Mouse (Mus musculus): ENCODE data around the gene Bmp2k. TPM values are rescaled to one million over a fixed set of nuclear protein-coding genes. Genes with fewer than 3 reads are reported as not detected.
"Not testable (repeated sequence)": the region's sequence is repeated elsewhere in the genome, so short reads cannot be mapped to it uniquely, and the experiment has no call there.

Bmp2k gene
- polyA plus RNA-seq, 1 experiment from 2014 or later = 11.8 TPM

- 96% methylated on average over 5 of the region's 5 CpGs for WGBS
- Histone ChIP-seq H3K9ac (replicated peaks; ENCODE audit: low read length) (no peak overlapping the region), H3K4me1 (ENCODE audit: control insufficient read depth, insufficient read depth, low read length) (0 out of 2 replicates have a peak, but pooled peaks cover 10% of the 10 kb centered on the region), H3K4me2 (ENCODE audit: low read length) (no peak overlapping the region), H3K9me3 (ENCODE audit: control insufficient read depth, low read length) (no peaks in the 10 kb centered on the region), H3K27ac (replicated peaks; ENCODE audit: low read depth, low read length) (no peak overlapping the region), H3K27me3 (ENCODE audit: control insufficient read depth, insufficient read depth, low read length) (no peaks in the 10 kb centered on the region), H3K4me3 (replicated peaks; ENCODE audit: low read depth, low read length) (no peak overlapping the region), H3K36me3 (ENCODE audit: control insufficient read depth, insufficient read depth, low read length) (no peaks in the 10 kb centered on the region)
- DNase-seq (no peak), ATAC-seq (ENCODE audit: low FRiP score, low TSS enrichment) (no peak)
Measured at GRCm38 (mm10) chr5:97002336-97002735, 4.8 kb downstream of the Bmp2k start.

- Histone ChIP-seq H3K9ac (replicated peaks; ENCODE audit: low read length) (no peak overlapping the region), H3K4me3 (replicated peaks; ENCODE audit: low read depth, low read length) (no peak overlapping the region), H3K27me3 (ENCODE audit: control insufficient read depth, insufficient read depth, low read length) (no peaks in the 10 kb centered on the region), H3K9me3 (ENCODE audit: control insufficient read depth, low read length) (no peaks in the 10 kb centered on the region), H3K4me2 (ENCODE audit: low read length) (no peak overlapping the region), H3K27ac (replicated peaks; ENCODE audit: low read depth, low read length) (no peak overlapping the region), H3K36me3 (ENCODE audit: control insufficient read depth, insufficient read depth, low read length) (no peaks in the 10 kb centered on the region), H3K4me1 (ENCODE audit: control insufficient read depth, insufficient read depth, low read length) (0 out of 2 replicates have a peak, but pooled peaks cover 10% of the 10 kb centered on the region)
- ATAC-seq (ENCODE audit: low FRiP score, low TSS enrichment) = no peak
- DNase-seq = no peak
- WGBS = 89% methylated on average over 7 of the region's 7 CpGs
Measured at GRCm38 (mm10) chr5:97002937-97003336, 5.4 kb downstream of the Bmp2k start.

- H3K4me2 ChIP-seq (ENCODE audit: low read length) = no peak overlapping the region
- no peak overlapping the region for H3K4me3 ChIP-seq (replicated peaks; ENCODE audit: low read depth, low read length)
- ATAC-seq (ENCODE audit: low FRiP score, low TSS enrichment) (no peak), DNase-seq (no peak)
- no peaks in the 10 kb centered on the region for H3K9me3 ChIP-seq (ENCODE audit: control insufficient read depth, low read length)
- H3K27me3 ChIP-seq (ENCODE audit: control insufficient read depth, insufficient read depth, low read length) = no peaks in the 10 kb centered on the region
- H3K27ac ChIP-seq (replicated peaks; ENCODE audit: low read depth, low read length) = no peak overlapping the region
- 0 out of 2 replicates have a peak, but pooled peaks cover 5% of the 10 kb centered on the region for H3K4me1 ChIP-seq (ENCODE audit: control insufficient read depth, insufficient read depth, low read length)
- H3K9ac ChIP-seq (replicated peaks; ENCODE audit: low read length) = no peak overlapping the region
- WGBS = 84% methylated on average over 23 of the region's 23 CpGs
- H3K36me3 ChIP-seq (ENCODE audit: control insufficient read depth, insufficient read depth, low read length) = no peaks in the 10 kb centered on the region
Measured at GRCm38 (mm10) chr5:97004178-97005030, 6.9 kb downstream of the Bmp2k start.

DNA sequence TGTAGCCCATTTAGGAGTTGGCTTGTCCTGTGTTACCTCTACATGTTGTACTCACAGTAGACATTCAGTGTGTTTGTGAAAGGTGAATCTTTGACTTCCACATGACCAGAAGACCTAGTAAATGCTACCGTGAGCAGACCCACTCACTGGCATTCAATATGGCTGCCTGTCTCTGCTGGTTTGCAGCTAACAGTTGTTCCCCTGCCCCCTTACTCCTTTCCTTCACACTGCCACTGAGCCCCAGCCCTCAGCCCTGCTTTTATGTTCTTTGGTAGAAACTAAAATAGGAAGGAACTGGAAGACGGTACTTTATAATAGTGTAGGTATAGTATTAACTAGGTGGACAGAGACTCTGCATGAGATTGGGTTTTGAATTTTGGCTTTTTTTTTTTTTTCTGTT is 8.4 kb downstream of the Bmp2k start:
- Histone ChIP-seq H3K27ac (replicated peaks; ENCODE audit: low read depth, low read length) (no peak overlapping the region), H3K4me3 (replicated peaks; ENCODE audit: low read depth, low read length) (no peak overlapping the region), H3K27me3 (ENCODE audit: control insufficient read depth, insufficient read depth, low read length) (no peaks in the 10 kb centered on the region), H3K4me2 (ENCODE audit: low read length) (no peak overlapping the region), H3K9ac (replicated peaks; ENCODE audit: low read length) (no peak overlapping the region), H3K4me1 (ENCODE audit: control insufficient read depth, insufficient read depth, low read length) (no peaks in the 10 kb centered on the region), H3K9me3 (ENCODE audit: control insufficient read depth, low read length) (no peaks in the 10 kb centered on the region), H3K36me3 (ENCODE audit: control insufficient read depth, insufficient read depth, low read length) (no peaks in the 10 kb centered on the region)
- ATAC-seq (ENCODE audit: low FRiP score, low TSS enrichment) = no peak
- no peak for DNase-seq
- 98% methylated on average over 2 of the region's 2 CpGs for WGBS

DNA sequence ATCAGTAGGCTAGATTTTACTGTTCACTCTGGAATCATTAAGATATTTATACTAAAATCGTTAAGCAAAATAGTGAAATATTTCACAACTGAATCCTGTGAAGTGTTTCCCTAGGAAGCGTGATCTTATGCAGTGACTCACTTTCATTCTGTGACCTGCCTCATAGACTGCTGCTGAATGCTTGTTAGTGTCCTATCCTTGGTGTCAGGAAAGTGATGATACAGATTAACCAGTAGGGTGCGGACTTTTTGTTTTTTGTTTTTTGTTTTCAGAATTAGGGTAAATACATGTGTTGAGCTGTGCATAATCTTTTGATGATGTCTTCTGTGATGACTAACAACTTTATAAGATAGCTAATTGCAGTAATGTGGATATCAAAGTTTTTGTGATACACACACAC is 9.4 kb downstream of the Bmp2k start:
- WGBS = 97% methylated on average over 3 of the region's 3 CpGs
- H3K4me3 ChIP-seq (replicated peaks; ENCODE audit: low read depth, low read length) = no peak overlapping the region
- DNase-seq = no peak
- no peaks in the 10 kb centered on the region for H3K4me1 ChIP-seq (ENCODE audit: control insufficient read depth, insufficient read depth, low read length)
- no peaks in the 10 kb centered on the region for H3K9me3 ChIP-seq (ENCODE audit: control insufficient read depth, low read length)
- no peak for ATAC-seq (ENCODE audit: low FRiP score, low TSS enrichment)
- no peaks in the 10 kb centered on the region for H3K36me3 ChIP-seq (ENCODE audit: control insufficient read depth, insufficient read depth, low read length)
- H3K27ac ChIP-seq (replicated peaks; ENCODE audit: low read depth, low read length) = no peak overlapping the region
- H3K27me3 ChIP-seq (ENCODE audit: control insufficient read depth, insufficient read depth, low read length) = no peaks in the 10 kb centered on the region
- H3K9ac ChIP-seq (replicated peaks; ENCODE audit: low read length) = no peak overlapping the region
- no peak overlapping the region for H3K4me2 ChIP-seq (ENCODE audit: low read length)

GRCm38 (mm10) chr5:97007496-97007895 is 10.0 kb downstream of the Bmp2k start:
- no peaks in the 10 kb centered on the region for H3K9me3 ChIP-seq (ENCODE audit: control insufficient read depth, low read length)
- no peaks in the 10 kb centered on the region for H3K36me3 ChIP-seq (ENCODE audit: control insufficient read depth, insufficient read depth, low read length)
- no peaks in the 10 kb centered on the region for H3K4me1 ChIP-seq (ENCODE audit: control insufficient read depth, insufficient read depth, low read length)
- DNase-seq (no peak), ATAC-seq (ENCODE audit: low FRiP score, low TSS enrichment) (no peak)
- H3K27ac ChIP-seq (replicated peaks; ENCODE audit: low read depth, low read length) = no peak overlapping the region
- WGBS = 91% methylated on average over 3 of the region's 3 CpGs
- H3K4me2 ChIP-seq (ENCODE audit: low read length) = no peak overlapping the region
- no peaks in the 10 kb centered on the region for H3K27me3 ChIP-seq (ENCODE audit: control insufficient read depth, insufficient read depth, low read length)
- H3K4me3 ChIP-seq (replicated peaks; ENCODE audit: low read depth, low read length) = no peak overlapping the region
- H3K9ac ChIP-seq (replicated peaks; ENCODE audit: low read length) = no peak overlapping the region

- H3K4me1 ChIP-seq (ENCODE audit: control insufficient read depth, insufficient read depth, low read length); H3K36me3 ChIP-seq (ENCODE audit: control insufficient read depth, insufficient read depth, low read length); H3K4me3 ChIP-seq (replicated peaks; ENCODE audit: low read depth, low read length); H3K27me3 ChIP-seq (ENCODE audit: control insufficient read depth, insufficient read depth, low read length); H3K9ac ChIP-seq (replicated peaks; ENCODE audit: low read length); H3K9me3 ChIP-seq (ENCODE audit: control insufficient read depth, low read length); H3K27ac ChIP-seq (replicated peaks; ENCODE audit: low read depth, low read length); ATAC-seq (ENCODE audit: low FRiP score, low TSS enrichment); H3K4me2 ChIP-seq (ENCODE audit: low read length); DNase-seq: not testable (repeated sequence)
- 93% methylated on average over 10 of the region's 10 CpGs for WGBS
Measured at GRCm38 (mm10) chr5:97009140-97009539, 11.7 kb downstream of the Bmp2k start.

GRCm38 (mm10) chr5:97009601-97010335 is 12.3 kb downstream of the Bmp2k start:
- ATAC-seq (ENCODE audit: low FRiP score, low TSS enrichment) (no peak), DNase-seq (no peak)
- Histone ChIP-seq H3K36me3 (ENCODE audit: control insufficient read depth, insufficient read depth, low read length) (no peaks in the 10 kb centered on the region), H3K4me3 (replicated peaks; ENCODE audit: low read depth, low read length) (no peak overlapping the region), H3K27ac (replicated peaks; ENCODE audit: low read depth, low read length) (no peak overlapping the region), H3K4me2 (ENCODE audit: low read length) (no peak overlapping the region), H3K9me3 (ENCODE audit: control insufficient read depth, low read length) (no peaks in the 10 kb centered on the region), H3K9ac (replicated peaks; ENCODE audit: low read length) (no peak overlapping the region), H3K27me3 (ENCODE audit: control insufficient read depth, insufficient read depth, low read length) (no peaks in the 10 kb centered on the region), H3K4me1 (ENCODE audit: control insufficient read depth, insufficient read depth, low read length) (no peaks in the 10 kb centered on the region)
- 94% methylated on average over 11 of the region's 11 CpGs for WGBS
